Mouse (Mus musculus): ENCODE measurements around the gene Dlx2. TPM values are rescaled to one million over a fixed set of nuclear protein-coding genes. Genes with fewer than 3 reads are reported as not detected.

Gene Dlx2
- polyA plus RNA-seq, 1 experiment from 2014 or later: 83.2 TPM

DNA sequence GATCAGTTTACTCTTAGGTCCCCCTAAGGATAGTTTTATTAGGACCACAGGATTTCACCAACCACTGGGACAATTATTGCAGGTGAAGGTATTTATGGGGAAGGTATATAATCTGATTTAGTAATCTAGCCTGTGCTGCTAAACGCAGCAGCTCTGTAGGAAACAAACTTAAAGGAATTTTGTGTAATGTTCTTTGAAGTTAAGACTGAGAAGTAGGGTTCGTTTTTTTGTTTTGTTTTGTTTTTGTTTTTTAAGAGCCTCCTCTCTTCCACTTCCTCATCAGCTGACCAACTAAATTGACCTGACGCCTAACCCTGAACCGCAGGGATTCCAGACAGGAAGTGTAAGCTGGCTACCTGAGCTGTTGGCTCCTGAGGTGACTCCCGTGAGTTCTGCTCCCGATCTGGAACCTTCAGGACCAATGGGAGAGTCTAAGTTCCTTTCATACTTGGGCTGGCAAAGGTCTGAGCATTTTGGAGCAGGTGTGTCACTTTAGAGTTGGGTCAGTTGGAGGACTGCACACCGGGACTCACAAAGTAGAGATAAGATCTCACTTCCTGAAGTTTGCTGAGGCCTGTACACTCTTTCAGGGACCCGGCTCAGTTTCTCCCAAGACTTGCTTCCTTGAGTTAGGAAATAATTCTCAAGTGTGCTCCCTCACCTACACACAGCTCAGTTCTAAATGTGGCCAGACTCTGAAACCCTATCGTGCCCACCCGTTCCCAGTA is 19.8 kb downstream of the Dlx2 start:
- ATAC-seq: no peak
- Histone ChIP-seq H3K9ac (peak overlapping the region; percentile 87), H3K36me3 (ENCODE audit: poor library complexity, severe bottlenecking) (no peaks in the 10 kb centered on the region), H3K27ac (peak overlapping the region; percentile 98), H3K27me3 (peaks cover 92% of the 10 kb centered on the region), H3K4me3 (peak overlapping the region; percentile 60), H3K4me1 (peaks cover 45% of the 10 kb centered on the region), H3K9me3 (replicated peaks) (no peaks in the 10 kb centered on the region), H3K4me2 (peak overlapping the region; percentile 77)
- WGBS: 10% methylated on average over 10 of the region's 10 CpGs

DNA sequence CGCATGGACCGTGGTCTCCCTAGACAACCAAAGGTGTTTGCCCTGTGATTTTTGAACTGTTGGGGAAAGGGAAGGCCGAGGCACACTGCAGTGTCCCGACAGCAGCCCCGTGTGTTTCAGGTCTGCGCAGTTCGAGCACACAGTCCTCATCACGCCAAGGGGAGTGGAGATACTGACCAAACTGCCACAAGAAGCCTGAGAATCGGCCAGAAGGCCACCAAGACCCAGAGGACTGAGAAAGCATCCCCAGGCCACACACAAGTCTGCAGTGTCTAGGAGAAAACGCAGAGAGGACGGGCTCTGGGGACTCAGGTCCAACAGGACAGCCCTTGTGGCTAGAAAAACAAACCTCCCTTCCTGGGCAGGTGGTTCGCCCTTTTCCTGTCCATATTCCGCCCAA is 21.8 kb downstream of the Dlx2 start:
- Histone ChIP-seq H3K4me2 (peak overlapping the region; percentile 77), H3K27ac (peak overlapping the region; percentile 74), H3K4me3 (peak overlapping the region; percentile 60), H3K9me3 (replicated peaks) (no peaks in the 10 kb centered on the region), H3K4me1 (peaks cover 47% of the 10 kb centered on the region), H3K9ac (peak overlapping the region; percentile 60), H3K27me3 (peaks cover 86% of the 10 kb centered on the region), H3K36me3 (ENCODE audit: poor library complexity, severe bottlenecking) (no peaks in the 10 kb centered on the region)
- no peak for ATAC-seq
- WGBS: 25% methylated on average over 13 of the region's 13 CpGs

DNA sequence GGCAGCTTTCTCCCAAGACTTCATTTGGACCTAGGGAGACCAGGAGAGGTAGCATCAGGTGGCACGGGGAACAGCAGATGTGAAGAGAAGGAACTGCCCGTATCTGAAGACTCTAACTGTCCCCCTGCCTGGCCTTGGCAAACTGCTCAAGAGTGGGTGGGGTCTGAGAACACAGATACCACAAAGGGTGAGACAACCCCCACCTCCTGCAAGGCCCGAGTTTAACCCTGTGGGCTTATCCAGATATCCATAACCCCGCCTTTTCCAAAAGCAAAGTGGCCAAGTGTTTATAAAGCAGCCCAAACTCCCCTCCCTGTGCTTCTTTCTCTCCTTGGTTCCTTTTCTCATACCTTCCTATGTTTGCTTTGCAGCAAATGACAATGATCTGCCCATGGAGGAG is 23.1 kb downstream of the Dlx2 start:
- peak overlapping the region; percentile 51 for H3K27ac ChIP-seq
- H3K27me3 ChIP-seq: peaks cover 76% of the 10 kb centered on the region
- peaks cover 44% of the 10 kb centered on the region for H3K4me1 ChIP-seq
- 58% methylated on average over 4 of the region's 4 CpGs for WGBS
- peak overlapping the region; percentile 47 for H3K4me2 ChIP-seq
- H3K9me3 ChIP-seq (replicated peaks): no peaks in the 10 kb centered on the region
- ATAC-seq: no peak
- no peaks in the 10 kb centered on the region for H3K36me3 ChIP-seq (ENCODE audit: poor library complexity, severe bottlenecking)
- H3K4me3 ChIP-seq: peak overlapping the region; percentile 9; the same call in 1 of the 2 replicates
- no peak overlapping the region; the same call in 1 of the 2 replicates for H3K9ac ChIP-seq

GRCm38 (mm10) chr2:71522871-71523270 is 23.7 kb downstream of the Dlx2 start:
- 72% methylated on average over 4 of the region's 4 CpGs for WGBS
- H3K4me2 ChIP-seq: no peak overlapping the region

GRCm38 (mm10) chr2:71517466-71518099 is 29.0 kb downstream of the Dlx2 start:
- peak overlapping the region; percentile 29 for H3K4me2 ChIP-seq
- WGBS: 15% methylated on average over 8 of the region's 8 CpGs

More at GRCm38 (mm10) chr2:71522871-71523270, 23.7 kb downstream of the Dlx2 start:
- Histone ChIP-seq H3K4me3 (no peak overlapping the region), H3K9me3 (replicated peaks) (no peaks in the 10 kb centered on the region), H3K9ac (no peak overlapping the region), H3K27me3 (peaks cover 71% of the 10 kb centered on the region), H3K4me1 (peaks cover 44% of the 10 kb centered on the region), H3K36me3 (ENCODE audit: poor library complexity, severe bottlenecking) (no peaks in the 10 kb centered on the region), H3K27ac (no peak overlapping the region; the same call in 1 of the 2 replicates)
- no peak for ATAC-seq

GRCm38 (mm10) chr2:71516995-71517394 is 29.6 kb downstream of the Dlx2 start:
- ATAC-seq: peak; percentile 65
- Histone ChIP-seq H3K9me3 (replicated peaks) (no peaks in the 10 kb centered on the region), H3K36me3 (ENCODE audit: poor library complexity, severe bottlenecking) (no peaks in the 10 kb centered on the region), H3K4me1 (peaks cover 54% of the 10 kb centered on the region), H3K4me2 (peak overlapping the region; percentile 19; the same call in 1 of the 2 replicates), H3K27me3 (peaks cover 18% of the 10 kb centered on the region), H3K27ac (peak overlapping the region; percentile 74), H3K9ac (no peak overlapping the region), H3K4me3 (no peak overlapping the region)
- WGBS: 10% methylated on average over 4 of the region's 4 CpGs

More at GRCm38 (mm10) chr2:71517466-71518099, 29.0 kb downstream of the Dlx2 start:
- Histone ChIP-seq H3K9ac (peak overlapping the region; percentile 0; the same call in 1 of the 2 replicates), H3K27me3 (peaks cover 23% of the 10 kb centered on the region), H3K4me3 (no peak overlapping the region), H3K36me3 (ENCODE audit: poor library complexity, severe bottlenecking) (no peaks in the 10 kb centered on the region), H3K9me3 (replicated peaks) (no peaks in the 10 kb centered on the region), H3K4me1 (peaks cover 52% of the 10 kb centered on the region), H3K27ac (peak overlapping the region; percentile 74)
- ATAC-seq: peak; percentile 88

DNA sequence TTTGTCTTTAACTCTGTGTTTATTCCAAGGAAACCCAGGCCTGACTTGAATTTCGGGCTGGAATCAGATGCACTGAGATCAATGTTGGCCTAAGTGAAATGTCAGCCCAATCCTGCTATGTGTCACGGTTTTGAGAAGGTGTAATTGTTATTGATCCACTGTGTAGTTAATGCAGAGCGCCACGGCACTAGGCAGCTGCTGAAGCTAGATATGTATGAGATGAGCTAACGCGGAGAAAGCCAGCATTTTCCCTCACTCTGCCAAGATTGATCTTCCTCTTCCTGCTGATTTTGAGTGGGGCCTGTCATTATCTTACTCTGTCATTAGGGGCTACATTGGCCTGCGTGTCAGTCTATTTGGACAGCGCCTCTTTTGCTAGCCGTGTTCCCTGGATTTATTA is 34.2 kb downstream of the Dlx2 start:
- no peak overlapping the region for H3K4me3 ChIP-seq
- no peak overlapping the region for H3K4me2 ChIP-seq
- H3K27ac ChIP-seq: peak overlapping the region; percentile 68
- no peak overlapping the region for H3K9ac ChIP-seq
- H3K4me1 ChIP-seq: peaks cover 31% of the 10 kb centered on the region
- 62% methylated on average over 9 of the region's 9 CpGs for WGBS
- H3K27me3 ChIP-seq: no peaks in the 10 kb centered on the region
- peak; percentile 44 for ATAC-seq
- H3K36me3 ChIP-seq (ENCODE audit: poor library complexity, severe bottlenecking): 0 out of 2 replicates have a peak, but pooled peaks cover 6% of the 10 kb centered on the region
- H3K9me3 ChIP-seq (replicated peaks): no peaks in the 10 kb centered on the region

DNA sequence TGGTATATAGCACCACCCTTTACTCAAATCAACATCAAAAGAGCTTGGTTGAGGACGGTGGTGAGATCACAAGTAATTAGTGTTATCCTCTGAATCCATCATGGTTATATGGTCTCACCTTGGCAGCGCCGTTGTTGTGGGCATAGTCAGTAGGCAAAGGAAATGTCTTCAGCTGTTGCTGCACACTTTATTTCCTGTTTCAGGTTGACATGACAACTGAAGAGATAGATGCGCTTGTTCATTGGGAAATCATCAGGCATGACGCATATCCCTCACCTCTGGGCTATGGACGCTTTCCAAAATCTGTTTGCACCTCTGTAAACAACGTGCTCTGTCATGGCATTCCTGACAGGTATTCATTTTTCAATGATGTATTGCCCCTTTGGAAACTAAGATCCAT is 35.3 kb downstream of the Dlx2 start:
- H3K9ac ChIP-seq: no peak overlapping the region
- 88% methylated on average over 7 of the region's 7 CpGs for WGBS
- no peak for ATAC-seq
- H3K27me3 ChIP-seq: no peaks in the 10 kb centered on the region
- peaks cover 23% of the 10 kb centered on the region for H3K4me1 ChIP-seq
- H3K36me3 ChIP-seq (ENCODE audit: poor library complexity, severe bottlenecking): 0 out of 2 replicates have a peak, but pooled peaks cover 6% of the 10 kb centered on the region
- H3K4me3 ChIP-seq: no peak overlapping the region
- H3K27ac ChIP-seq: 0 out of 2 replicates have a peak overlapping the region, but pooled peaks have one; percentile 68
- no peak overlapping the region for H3K4me2 ChIP-seq
- H3K9me3 ChIP-seq (replicated peaks): no peaks in the 10 kb centered on the region

DNA sequence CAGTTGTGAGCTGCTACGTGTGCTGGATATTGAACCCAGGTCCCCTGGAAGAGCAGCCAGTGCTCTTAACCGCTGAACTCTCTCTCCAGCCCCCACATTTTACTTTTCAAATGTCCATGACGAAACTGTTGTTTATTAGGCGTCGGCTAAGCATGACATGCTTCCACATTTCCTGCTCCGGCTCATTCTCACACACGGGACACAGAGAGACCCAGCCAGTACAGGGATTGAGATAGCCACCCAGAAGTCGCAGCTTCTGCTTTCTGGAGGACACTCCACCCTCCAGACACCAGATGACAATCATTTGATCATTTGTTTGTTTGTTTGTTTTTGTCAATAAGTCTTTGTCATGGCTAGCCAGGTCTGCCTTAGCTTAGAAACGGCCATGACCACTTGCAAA is 41.7 kb downstream of the Dlx2 start:
- Histone ChIP-seq H3K27ac (no peak overlapping the region), H3K27me3 (no peaks in the 10 kb centered on the region), H3K4me2 (no peak overlapping the region), H3K4me1 (peaks cover 3% of the 10 kb centered on the region), H3K9ac (no peak overlapping the region), H3K9me3 (replicated peaks) (no peaks in the 10 kb centered on the region), H3K4me3 (no peak overlapping the region), H3K36me3 (ENCODE audit: poor library complexity, severe bottlenecking) (0 out of 2 replicates have a peak, but pooled peaks cover 6% of the 10 kb centered on the region)
- WGBS: 88% methylated on average over 9 of the region's 9 CpGs
- ATAC-seq: no peak

GRCm38 (mm10) chr2:71499276-71500230 is 47.0 kb downstream of the Dlx2 start:
- Histone ChIP-seq H3K27me3 (no peaks in the 10 kb centered on the region), H3K9ac (no peak overlapping the region), H3K4me2 (no peak overlapping the region), H3K4me1 (peaks cover 30% of the 10 kb centered on the region), H3K4me3 (no peak overlapping the region), H3K9me3 (replicated peaks) (no peaks in the 10 kb centered on the region), H3K36me3 (ENCODE audit: poor library complexity, severe bottlenecking) (no peaks in the 10 kb centered on the region), H3K27ac (no peak overlapping the region; the same call in 1 of the 2 replicates)
- WGBS: 58% methylated on average over 16 of the region's 16 CpGs
- no peak for ATAC-seq

GRCm38 (mm10) chr2:71497175-71497574 is 49.4 kb downstream of the Dlx2 start:
- Histone ChIP-seq H3K27ac (no peak overlapping the region; the same call in 1 of the 2 replicates), H3K4me1 (peaks cover 34% of the 10 kb centered on the region), H3K4me2 (no peak overlapping the region), H3K9me3 (replicated peaks) (no peaks in the 10 kb centered on the region), H3K9ac (no peak overlapping the region), H3K27me3 (no peaks in the 10 kb centered on the region), H3K36me3 (ENCODE audit: poor library complexity, severe bottlenecking) (no peaks in the 10 kb centered on the region), H3K4me3 (no peak overlapping the region)
- ATAC-seq: peak; percentile 33; the same call in 1 of the 2 replicates
- 61% methylated on average over 5 of the region's 5 CpGs for WGBS
